ENCODE assay signal across 23 mouse cellular contexts in genomic region chr9:105739446-105739845, GRCm38 (mm10).
A peak's percentile ranks its signal among the peaks of the same experiment; 100 is the strongest.
DNase-seq lines count a peak whose midpoint lies in the region; TF ChIP-seq lines count a peak whose summit lies in the region.
"Had no signal": no experiment of that assay in that cellular context is flagged by ENCODE, and none has a peak within 500 bp of the region (broad histone marks: within the 10 kb centered on the region; RNA-seq: fewer than 3 reads in every experiment).

No protein-coding gene starts in this region.

- no peaks in the 10 kb centered on the region; the same call in 1 of the 2 replicates for H3K4me1 ChIP-seq in kidney, adult 2 months (ENCODE audit: control insufficient read depth, insufficient read depth, low read length)
- no peaks in the 10 kb centered on the region for H3K4me1 ChIP-seq in lung, adult 2 months (ENCODE audit: control insufficient read depth, insufficient read depth, low read length)
- H3K4me1 ChIP-seq: heart, embryonic 10.5 days had no signal

- DNase-seq in adrenal gland, postnatal 14 days = peak; percentile 5
- DNase-seq in adrenal gland, postnatal 4 days (ENCODE audit: low spot score in 2 of 2) = no peak
- DNase-seq in kidney, adult 2 months = peak; percentile 19
- no peak for DNase-seq in kidney, adult 18-20 months
- DNase-seq in gastrocnemius, postnatal 25 days = peak; percentile 43
- no peak for DNase-seq in lung, adult 2 months
- DNase-seq in retina, embryonic 14.5 days (ENCODE audit: low spot score) = no peak
- no peak for DNase-seq in cerebellum, adult 11 months
- DNase-seq: adrenal gland, adult 8-10 months; cerebellum, adult 11-12 months; cerebellum, adult 8-10 months; cerebellum, postnatal 10 days; cerebellum, postnatal 36 days; embryo, embryonic 11 days; heart, adult 18-20 months had no signal

- no peaks in the 10 kb centered on the region for H3K36me3 ChIP-seq in kidney, adult 2 months (ENCODE audit: control insufficient read depth, insufficient read depth, low read length)
- H3K36me3 ChIP-seq: embryonic facial prominence, embryonic 10.5 days; embryonic facial prominence, embryonic 13.5 days; forebrain, embryonic 12.5 days; forebrain, embryonic 15.5 days; heart, embryonic 10.5 days had no signal

- no peak overlapping the region for H3K27ac ChIP-seq in kidney, adult 2 months (ENCODE audit: insufficient read depth, low read depth, low read length)
- H3K27ac ChIP-seq: embryonic facial prominence, embryonic 10.5 days; embryonic facial prominence, embryonic 13.5 days; forebrain, embryonic 12.5 days; forebrain, embryonic 15.5 days; heart, embryonic 10.5 days; hindbrain, embryonic 14.5 days; hindbrain, postnatal 0 days had no signal

- WGBS in kidney, adult 2 months = 65% methylated on average over 9 of the region's 9 CpGs
- 78% methylated on average over 9 of the region's 9 CpGs for WGBS in lung, adult 2 months

- no peak for TF ChIP-seq POLR2A in kidney, adult 2 months (IDR thresholded peaks at IDR 0.05; ENCODE audit: low read depth, low read length)
- no peak for TF ChIP-seq POLR2A in lung, adult 2 months (IDR thresholded peaks at IDR 0.05; ENCODE audit: borderline replicate concordance, extremely low read depth, low read depth, low read length)

- H3K4me3 ChIP-seq in kidney, adult 2 months (ENCODE audit: insufficient read depth, low read depth, low read length) = no peak overlapping the region
- H3K4me3 ChIP-seq in lung, adult 2 months (replicated peaks; ENCODE audit: extremely low read depth, low read depth, low read length) = no peak overlapping the region
- H3K4me3 ChIP-seq: embryonic facial prominence, embryonic 10.5 days; embryonic facial prominence, embryonic 13.5 days; erythroblast, embryonic 14.5 days; forebrain, embryonic 12.5 days; forebrain, embryonic 15.5 days; heart, embryonic 10.5 days had no signal

- H3K27me3 ChIP-seq in kidney, adult 2 months (replicated peaks; ENCODE audit: control insufficient read depth, insufficient read depth, low read length) = no peaks in the 10 kb centered on the region
- H3K27me3 ChIP-seq: embryonic facial prominence, embryonic 13.5 days; forebrain, embryonic 12.5 days; forebrain, embryonic 15.5 days had no signal

- no peak for TF ChIP-seq CTCF in kidney, adult 2 months (conservative IDR thresholded peaks at IDR 0.05; ENCODE audit: insufficient read depth, insufficient read length, low read depth, low read length)
- no peak for TF ChIP-seq CTCF in lung, adult 2 months (IDR thresholded peaks at IDR 0.05; ENCODE audit: insufficient read depth, low read length)

Comparison
In these comparisons a context has a peak if more than half of its experiments do, and no peak if none do; other contexts are left out.
1. DNase-seq: peak in adrenal gland, postnatal 14 days (single experiment), kidney, adult 2 months (single experiment) and gastrocnemius, postnatal 25 days (single experiment); none in adrenal gland, postnatal 4 days (0 of 2), kidney, adult 18-20 months (single experiment), lung, adult 2 months (single experiment), retina, embryonic 14.5 days (single experiment) and cerebellum, adult 11 months (single experiment).